ENCODE assay signal across 13 mouse cellular contexts in genomic region chr8:10781860-10782259, GRCm38 (mm10).
"Had no signal": no experiment of that assay in that cellular context is flagged by ENCODE, and none has a peak within 500 bp of the region (broad histone marks: within the 10 kb centered on the region; RNA-seq: fewer than 3 reads in every experiment).

No protein-coding gene starts in this region.

- ATAC-seq: hindbrain, postnatal 0 days; intestine, embryonic 16.5 days; liver, postnatal 0 days had no signal

- DNase-seq: gastrocnemius, postnatal 25 days; heart, adult 18-20 months; heart, postnatal 14 days; heart, postnatal 36 days; kidney, adult 18-20 months; kidney, adult 9 months; layer of hippocampus, adult 9-11 months; layer of hippocampus, postnatal 36 days; liver; liver, embryonic 13.5 days; liver, postnatal 0 days had no signal
